Mouse (Mus musculus) midbrain, embryonic 15.5 days (tissue): ENCODE measurements at regions not wholly inside any gene's neighbourhood (a gene's known extent, or its start where the extent isn't known, plus 50 kb on each side); places are given as distances from the start of the nearest gene placed in this dataset.
A peak's percentile ranks its signal among the peaks of the same experiment; 100 is the strongest.

ENCODE experiments used
- ATAC-seq: fragments of 200-750 bp; cut with Nextera tagmentation; replicated peaks from 2 replicates; pipeline ENCODE4 v1.8.0; 2017; ENCODE audit warnings: moderate TSS enrichment
- H3K27ac ChIP-seq: fragments of 300-500 bp; sonication (generic); 2 replicates; pipeline ENCODE4 v1.5.1; 2015; ENCODE audit warnings: mild to moderate bottlenecking, inconsistent platforms
- H3K27me3 ChIP-seq: fragments of 300-500 bp; sonication (generic); replicated peaks from 2 replicates; pipeline ENCODE4 v1.6.1; 2015; ENCODE audit warnings: inconsistent platforms
- H3K36me3 ChIP-seq: fragments of 300-500 bp; sonication (generic); replicated peaks from 2 replicates; pipeline ENCODE4 v1.6.1; 2015; ENCODE audit warnings: inconsistent platforms
- H3K4me1 ChIP-seq: fragments of 300-500 bp; sonication (generic); 2 replicates; pipeline ENCODE4 v1.6.1; 2015; ENCODE audit warnings: inconsistent platforms
- H3K4me2 ChIP-seq: fragments of 300-500 bp; sonication (generic); 2 replicates; pipeline ENCODE4 v1.6.1; 2015; ENCODE audit warnings: inconsistent platforms, mild to moderate bottlenecking, moderate library complexity
- H3K4me3 ChIP-seq: fragments of 300-500 bp; sonication (generic); 2 replicates; pipeline ENCODE4 v1.5.1; 2015; ENCODE audit warnings: mild to moderate bottlenecking, inconsistent platforms
- H3K9ac ChIP-seq: fragments of 300-500 bp; sonication (generic); 2 replicates; pipeline ENCODE4 v1.6.1; 2015; ENCODE audit warnings: mild to moderate bottlenecking, inconsistent platforms
- H3K9me3 ChIP-seq: fragments of 300-500 bp; sonication (generic); 2 replicates; pipeline ENCODE4 v1.6.1; 2016; ENCODE audit warnings: inconsistent platforms
- WGBS: fragments of 180-500 bp; shearing (Covaris S2); methylation state at CpG from one replicate; pipeline ENCODE4 v1.1.7; 2015; ENCODE audit warnings: mixed read lengths; 5-methylcytosine and 5-hydroxymethylcytosine counted together

GRCm38 (mm10) chr16:25060266-25060665 is 226.4 kb upstream of the Tprg start:
- Histone ChIP-seq H3K9ac (no peak overlapping the region), H3K36me3 (no peaks in the 10 kb centered on the region), H3K4me3 (no peak overlapping the region), H3K27ac (no peak overlapping the region), H3K4me1 (peaks cover 15% of the 10 kb centered on the region), H3K9me3 (no peaks in the 10 kb centered on the region), H3K27me3 (0 out of 2 replicates have a peak, but pooled peaks cover 3% of the 10 kb centered on the region), H3K4me2 (no peak overlapping the region)
- no peak for ATAC-seq
- 85% methylated on average over 8 of the region's 8 CpGs for WGBS

GRCm38 (mm10) chr16:25061631-25062030 is 225.0 kb upstream of the Tprg start:
- no peak for ATAC-seq
- Histone ChIP-seq H3K9ac (no peak overlapping the region), H3K4me2 (no peak overlapping the region), H3K27me3 (0 out of 2 replicates have a peak, but pooled peaks cover 4% of the 10 kb centered on the region), H3K4me1 (peaks cover 15% of the 10 kb centered on the region), H3K4me3 (no peak overlapping the region), H3K27ac (no peak overlapping the region), H3K9me3 (no peaks in the 10 kb centered on the region), H3K36me3 (no peaks in the 10 kb centered on the region)
- 80% methylated on average over 4 of the region's 4 CpGs for WGBS

- Histone ChIP-seq H3K27ac (no peak overlapping the region), H3K27me3 (0 out of 2 replicates have a peak, but pooled peaks cover 4% of the 10 kb centered on the region), H3K4me3 (no peak overlapping the region), H3K9ac (no peak overlapping the region), H3K36me3 (no peaks in the 10 kb centered on the region), H3K4me1 (peaks cover 8% of the 10 kb centered on the region), H3K9me3 (no peaks in the 10 kb centered on the region), H3K4me2 (no peak overlapping the region)
- no peak for ATAC-seq
Measured at GRCm38 (mm10) chr16:25063981-25064380, 222.6 kb upstream of the Tprg start.

GRCm38 (mm10) chr16:25064538-25064937 is 222.1 kb upstream of the Tprg start:
- peak; percentile 77 for ATAC-seq
- Histone ChIP-seq H3K27me3 (0 out of 2 replicates have a peak, but pooled peaks cover 4% of the 10 kb centered on the region), H3K4me1 (peaks cover 4% of the 10 kb centered on the region), H3K27ac (no peak overlapping the region), H3K36me3 (no peaks in the 10 kb centered on the region), H3K4me3 (no peak overlapping the region), H3K4me2 (no peak overlapping the region), H3K9me3 (no peaks in the 10 kb centered on the region), H3K9ac (no peak overlapping the region)
- 15% methylated on average over 4 of the region's 4 CpGs for WGBS

GRCm38 (mm10) chr16:25066822-25067221 is 219.8 kb upstream of the Tprg start:
- no peak for ATAC-seq
- 0 out of 2 replicates have a peak, but pooled peaks cover 4% of the 10 kb centered on the region for H3K27me3 ChIP-seq
- WGBS: 83% methylated on average over 7 of the region's 7 CpGs
- no peak overlapping the region for H3K4me3 ChIP-seq
- no peaks in the 10 kb centered on the region for H3K36me3 ChIP-seq
- no peaks in the 10 kb centered on the region for H3K4me1 ChIP-seq
- no peaks in the 10 kb centered on the region for H3K9me3 ChIP-seq
- no peak overlapping the region for H3K9ac ChIP-seq
- no peak overlapping the region for H3K27ac ChIP-seq
- no peak overlapping the region for H3K4me2 ChIP-seq

- H3K9ac ChIP-seq: no peak overlapping the region
- 57% methylated on average over 8 of the region's 8 CpGs for WGBS
- no peak overlapping the region for H3K27ac ChIP-seq
- H3K4me1 ChIP-seq: no peaks in the 10 kb centered on the region
- H3K4me2 ChIP-seq: no peak overlapping the region
- ATAC-seq: no peak
- 0 out of 2 replicates have a peak, but pooled peaks cover 4% of the 10 kb centered on the region for H3K27me3 ChIP-seq
- H3K36me3 ChIP-seq: no peaks in the 10 kb centered on the region
- no peaks in the 10 kb centered on the region for H3K9me3 ChIP-seq
- H3K4me3 ChIP-seq: no peak overlapping the region
Measured at GRCm38 (mm10) chr16:25067276-25068249, 219.1 kb upstream of the Tprg start.

- Histone ChIP-seq H3K27ac (no peak overlapping the region), H3K4me2 (no peak overlapping the region), H3K4me1 (no peaks in the 10 kb centered on the region), H3K9ac (no peak overlapping the region), H3K4me3 (no peak overlapping the region), H3K36me3 (no peaks in the 10 kb centered on the region), H3K27me3 (no peaks in the 10 kb centered on the region), H3K9me3 (no peaks in the 10 kb centered on the region)
- no peak for ATAC-seq
- 91% methylated on average over 6 of the region's 6 CpGs for WGBS
Measured at GRCm38 (mm10) chr16:25080811-25081210, 205.8 kb upstream of the Tprg start.

GRCm38 (mm10) chr16:25083729-25084128 is 202.9 kb upstream of the Tprg start:
- H3K4me3 ChIP-seq: no peak overlapping the region
- no peaks in the 10 kb centered on the region for H3K4me1 ChIP-seq
- 80% methylated on average over 1 of the region's 1 CpGs for WGBS
- no peak for ATAC-seq
- no peaks in the 10 kb centered on the region for H3K9me3 ChIP-seq
- no peaks in the 10 kb centered on the region for H3K27me3 ChIP-seq
- H3K4me2 ChIP-seq: no peak overlapping the region
- no peaks in the 10 kb centered on the region for H3K36me3 ChIP-seq
- H3K27ac ChIP-seq: no peak overlapping the region
- H3K9ac ChIP-seq: no peak overlapping the region

DNA sequence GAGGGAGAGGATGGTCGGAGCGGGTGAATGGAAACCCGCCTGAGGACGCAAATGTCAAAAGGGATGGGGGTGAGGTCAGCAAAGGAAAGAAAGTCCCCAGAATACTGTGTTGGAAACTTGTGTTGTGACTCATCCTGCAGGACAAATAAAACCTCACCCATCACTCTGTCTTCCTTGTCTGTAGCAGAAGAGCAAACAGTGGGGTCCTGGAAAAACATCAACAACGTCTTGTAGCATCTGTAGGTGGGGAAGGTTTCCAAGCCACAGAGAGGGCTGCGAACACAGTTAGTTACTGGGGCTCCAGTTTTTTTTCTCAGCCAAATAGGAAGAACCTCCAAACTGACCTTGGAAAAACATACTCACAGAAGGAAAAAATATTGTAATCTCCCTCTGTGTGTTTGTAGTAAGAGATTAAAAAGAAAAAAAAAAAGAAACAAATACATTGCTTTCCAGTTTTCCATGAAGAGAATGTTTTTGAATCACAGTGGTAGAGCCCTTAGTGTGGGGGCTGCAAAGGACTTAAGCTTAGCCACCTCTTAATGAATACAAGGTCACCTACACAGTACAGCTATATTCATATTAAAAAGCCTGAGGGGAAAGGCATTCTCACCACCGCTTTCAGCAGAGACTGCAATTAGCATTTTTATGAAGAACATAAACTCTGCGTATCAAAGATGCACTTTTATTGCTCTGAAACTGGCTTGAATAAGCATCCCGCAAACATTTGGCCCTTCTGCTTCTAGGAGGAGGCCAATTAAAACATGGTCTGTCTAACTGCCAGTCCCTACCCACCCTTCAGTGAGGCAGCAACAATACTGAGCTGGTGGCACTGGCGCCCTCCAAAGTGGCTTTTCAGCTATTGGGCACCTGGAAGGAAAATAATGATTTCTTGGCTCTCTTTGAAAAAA is 198.6 kb upstream of the Tprg start:
- Histone ChIP-seq H3K4me3 (no peak overlapping the region), H3K9ac (no peak overlapping the region), H3K27me3 (no peaks in the 10 kb centered on the region), H3K36me3 (no peaks in the 10 kb centered on the region), H3K27ac (no peak overlapping the region), H3K9me3 (no peaks in the 10 kb centered on the region), H3K4me2 (no peak overlapping the region), H3K4me1 (no peaks in the 10 kb centered on the region)
- ATAC-seq: no peak
- WGBS: 72% methylated on average over 10 of the region's 10 CpGs

- 85% methylated on average over 2 of the region's 2 CpGs for WGBS
- H3K27me3 ChIP-seq: no peaks in the 10 kb centered on the region
- no peaks in the 10 kb centered on the region for H3K4me1 ChIP-seq
- H3K4me2 ChIP-seq: no peak overlapping the region
- H3K36me3 ChIP-seq: no peaks in the 10 kb centered on the region
- H3K9ac ChIP-seq: no peak overlapping the region
- no peak overlapping the region for H3K4me3 ChIP-seq
- ATAC-seq: no peak
- no peaks in the 10 kb centered on the region for H3K9me3 ChIP-seq
- H3K27ac ChIP-seq: no peak overlapping the region
Measured at GRCm38 (mm10) chr16:25088649-25089019, 198.0 kb upstream of the Tprg start.

GRCm38 (mm10) chr16:25104165-25104564 is 182.5 kb upstream of the Tprg start:
- Histone ChIP-seq H3K4me1 (no peaks in the 10 kb centered on the region), H3K9ac (no peak overlapping the region), H3K27ac (no peak overlapping the region), H3K27me3 (no peaks in the 10 kb centered on the region), H3K36me3 (no peaks in the 10 kb centered on the region), H3K4me3 (no peak overlapping the region), H3K9me3 (no peaks in the 10 kb centered on the region), H3K4me2 (no peak overlapping the region)
- WGBS: 84% methylated on average over 2 of the region's 2 CpGs
- ATAC-seq: no peak

- H3K36me3 ChIP-seq: no peaks in the 10 kb centered on the region
- peak; percentile 76 for ATAC-seq
- no peaks in the 10 kb centered on the region for H3K27me3 ChIP-seq
- H3K4me1 ChIP-seq: no peaks in the 10 kb centered on the region
- no peak overlapping the region for H3K27ac ChIP-seq
- H3K4me3 ChIP-seq: no peak overlapping the region
- no peak overlapping the region for H3K9ac ChIP-seq
- 23% methylated on average over 2 of the region's 2 CpGs for WGBS
- no peak overlapping the region for H3K4me2 ChIP-seq
- H3K9me3 ChIP-seq: no peaks in the 10 kb centered on the region
Measured at GRCm38 (mm10) chr16:25104603-25105002, 182.0 kb upstream of the Tprg start.
